Mouse (Mus musculus) bone marrow, adult 2 months (tissue): Measurements from ENCODE around the gene Dstyk. TPM values are rescaled to one million over a fixed set of nuclear protein-coding genes. Genes with fewer than 3 reads are reported as not detected.
A peak's percentile ranks its signal among the peaks of the same experiment; 100 is the strongest.

Source experiments
- H3K27ac ChIP-seq: fragments of 200-500 bp; 2 replicates; pipeline ENCODE4 v1.5.1; 2012; ENCODE audit warnings: low read depth, mild to moderate bottlenecking, control low read depth, inconsistent platforms, low read length; ENCODE audit not compliant: control insufficient read depth, poor library complexity, insufficient read depth
- H3K4me1 ChIP-seq: fragments of 200-500 bp; 2 replicates; pipeline ENCODE4 v1.6.1; 2011; ENCODE audit warnings: low read length; ENCODE audit not compliant: control insufficient read depth, insufficient read depth
- H3K4me3 ChIP-seq: fragments of 200-500 bp; replicated peaks from 2 replicates; pipeline ENCODE3; 2011; ENCODE audit warnings: mild to moderate bottlenecking, low read depth, low read length, control low read depth; ENCODE audit not compliant: control insufficient read depth
- CTCF ChIP-seq: fragments of 200-500 bp; IDR thresholded peaks from 2 replicates; pipeline ENCODE4 v1.5.1; 2011; ENCODE audit warnings: low read length, control low read depth; ENCODE audit not compliant: control insufficient read depth, insufficient read depth
- POLR2A ChIP-seq: fragments of 200-500 bp; IDR thresholded peaks from 2 replicates; pipeline ENCODE4 v1.6.1; 2011; ENCODE audit warnings: low read depth, mild to moderate bottlenecking, control low read depth, low read length, borderline replicate concordance; ENCODE audit not compliant: control insufficient read depth
- WGBS: fragments of 180-500 bp; shearing (Covaris S2); methylation state at CpG from one replicate; pipeline ENCODE4 v1.1.7; 2018; 5-methylcytosine and 5-hydroxymethylcytosine counted together
- polyA plus RNA-seq: library from polyadenylated mRNA; stranded (reverse); fragments of >200 nt; gene quantifications from 2 replicates; pipeline ENCODE4 v1.2.4, GENCODE M21; 2011; ENCODE audit warnings: low replicate concordance; ENCODE audit not compliant: missing spikeins, insufficient read depth, insufficient read length

Gene Dstyk
- polyA plus RNA-seq, 1 experiment: 13.7 TPM

- H3K4me1 ChIP-seq: peaks cover 20% of the 10 kb centered on the region; the same call in 1 of the 2 replicates
- H3K27ac ChIP-seq: peak overlapping the region; percentile 82
- TF ChIP-seq CTCF (no peak), POLR2A (no peak)
- no peak overlapping the region for H3K4me3 ChIP-seq
- 29% methylated on average over 5 of the region's 5 CpGs for WGBS
Observed at GRCm38 (mm10) chr1:132374140-132374872, 43.0 kb upstream of the Dstyk start.

- no peak overlapping the region for H3K4me3 ChIP-seq
- H3K4me1 ChIP-seq: peaks cover 20% of the 10 kb centered on the region; the same call in 1 of the 2 replicates
- H3K27ac ChIP-seq: peak overlapping the region; percentile 82
- TF ChIP-seq CTCF (no peak), POLR2A (no peak)
- 55% methylated on average over 3 of the region's 3 CpGs for WGBS
Observed at GRCm38 (mm10) chr1:132374873-132375244, 42.5 kb upstream of the Dstyk start.

- TF ChIP-seq POLR2A: no peak
- TF ChIP-seq CTCF: no peak
- WGBS: 60% methylated on average over 4 of the region's 4 CpGs
- Histone ChIP-seq H3K4me1 (peaks cover 17% of the 10 kb centered on the region; the same call in 1 of the 2 replicates), H3K4me3 (no peak overlapping the region), H3K27ac (peak overlapping the region; percentile 82)
Observed at GRCm38 (mm10) chr1:132375256-132375655, 42.1 kb upstream of the Dstyk start.

- TF ChIP-seq POLR2A (no peak), CTCF (no peak)
- Histone ChIP-seq H3K4me1 (peaks cover 15% of the 10 kb centered on the region; the same call in 1 of the 2 replicates), H3K27ac (0 out of 2 replicates have a peak overlapping the region, but pooled peaks have one; percentile 9), H3K4me3 (no peak overlapping the region)
- 93% methylated on average over 8 of the region's 8 CpGs for WGBS
Observed at GRCm38 (mm10) chr1:132376211-132377054, 40.9 kb upstream of the Dstyk start.

- no peak overlapping the region for H3K4me3 ChIP-seq
- TF ChIP-seq POLR2A (no peak), CTCF (no peak)
- 65% methylated on average over 7 of the region's 7 CpGs for WGBS
- peaks cover 15% of the 10 kb centered on the region; the same call in 1 of the 2 replicates for H3K4me1 ChIP-seq
- H3K27ac ChIP-seq: 0 out of 2 replicates have a peak overlapping the region, but pooled peaks have one; percentile 9
Observed at GRCm38 (mm10) chr1:132377055-132377365, 40.3 kb upstream of the Dstyk start.

GRCm38 (mm10) chr1:132377811-132378210 is 39.5 kb upstream of the Dstyk start:
- no peak overlapping the region for H3K27ac ChIP-seq
- 27% methylated on average over 3 of the region's 3 CpGs for WGBS
- H3K4me1 ChIP-seq: peaks cover 15% of the 10 kb centered on the region; the same call in 1 of the 2 replicates
- TF ChIP-seq POLR2A: no peak
- TF ChIP-seq CTCF: no peak
- H3K4me3 ChIP-seq: no peak overlapping the region

GRCm38 (mm10) chr1:132380550-132381100 is 36.7 kb upstream of the Dstyk start:
- WGBS: 78% methylated on average over 27 of the region's 27 CpGs
- no peak overlapping the region for H3K4me3 ChIP-seq
- H3K27ac ChIP-seq: peak overlapping the region; percentile 36; the same call in 1 of the 2 replicates
- peaks cover 4% of the 10 kb centered on the region; the same call in 1 of the 2 replicates for H3K4me1 ChIP-seq
- TF ChIP-seq POLR2A (0 out of 2 replicates have a peak, but pooled peaks have one; percentile 15), CTCF (no peak)

GRCm38 (mm10) chr1:132381929-132382328 is 35.4 kb upstream of the Dstyk start:
- 10% methylated on average over 10 of the region's 10 CpGs for whole genome bisulfite sequencing
- peak overlapping the region; percentile 27; the same call in 1 of the 2 replicates for H3K27ac ChIP-seq
- H3K4me3 ChIP-seq: no peak overlapping the region
- H3K4me1 ChIP-seq: peaks cover 4% of the 10 kb centered on the region; the same call in 1 of the 2 replicates
- no peak for TF ChIP-seq POLR2A
- no peak for TF ChIP-seq CTCF
